Mouse (Mus musculus) CH12.LX (cell line): ENCODE results near the gene Aplp2.

ENCODE experiments used
- CTCF ChIP-seq, 2 experiments: IDR thresholded peaks in 1 of 2; conservative IDR thresholded peaks in 1 of 2; 2 replicates each; pipeline ENCODE4 v1.5.1; 2011 to 2012; ENCODE audit warnings: low read depth in 2 of 2, low read length in 2 of 2, improper control_type of control experiment in 1 of 2, inconsistent platforms in 1 of 2, mild to moderate bottlenecking in 1 of 2, moderate library complexity in 1 of 2
- EP300 ChIP-seq: IDR thresholded peaks from 2 replicates; pipeline ENCODE4 v1.6.1; 2011; ENCODE audit warnings: low read length, improper control_type of control experiment
- MAX ChIP-seq: IDR thresholded peaks from 2 replicates; pipeline ENCODE4 v1.6.1; 2011; ENCODE audit warnings: low read length, improper control_type of control experiment
- MYC ChIP-seq: IDR thresholded peaks from 2 replicates; pipeline ENCODE4 v1.6.1; 2011; ENCODE audit warnings: low read depth, mild to moderate bottlenecking, improper control_type of control experiment, low read length
- POLR2AphosphoS2 ChIP-seq: IDR thresholded peaks from 2 replicates; pipeline ENCODE4 v1.6.1; 2011; ENCODE audit warnings: low read depth, low read length, improper control_type of control experiment
- SIN3A ChIP-seq: IDR thresholded peaks from 2 replicates; pipeline ENCODE4 v1.6.1; 2012; ENCODE audit warnings: low read length, improper control_type of control experiment, inconsistent platforms

DNA sequence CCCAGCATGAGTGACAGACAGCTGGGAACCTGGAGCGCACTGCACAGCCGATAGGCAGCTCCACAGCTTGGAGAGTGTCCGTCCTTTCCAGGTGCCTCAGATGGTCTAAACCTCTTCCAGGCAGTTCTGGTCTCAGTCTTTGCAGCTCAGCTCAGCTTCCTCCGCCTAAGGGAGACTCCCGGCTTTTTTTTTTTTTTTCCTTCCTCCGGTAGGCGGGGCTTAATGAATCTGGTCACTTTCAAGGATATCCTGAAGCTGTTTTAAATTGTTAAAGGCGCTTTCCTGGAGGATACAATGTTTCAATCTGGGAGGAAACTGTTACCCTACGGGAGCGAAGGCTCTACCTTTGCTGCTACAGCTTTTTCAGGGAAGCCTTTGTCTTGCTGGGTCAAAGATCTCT lies 9.6 kb upstream of the Aplp2 start:
- TF ChIP-seq SIN3A (no peak), MAX (no peak), CTCF (conservative IDR thresholded peaks at IDR 0.05 in 1 of 2, IDR thresholded peaks at IDR 0.05 in 1 of 2; ENCODE audit: low read depth in 2 of 2, low read length in 2 of 2) (no peak), POLR2AphosphoS2 (no peak), MYC (no peak), EP300 (no peak)
